Mouse (Mus musculus) heart, adult 2 months (tissue): ENCODE results near the gene Hes2.

ENCODE experiments used
- CTCF ChIP-seq: fragments of 200-600 bp; IDR thresholded peaks from 2 replicates; pipeline ENCODE4 v1.8.1; 2022; ENCODE audit warnings: antibody characterized with exemption, mild to moderate bottlenecking, moderate library complexity
- EP300 ChIP-seq: fragments of 200-500 bp; IDR thresholded peaks from 2 replicates; pipeline ENCODE4 v1.6.1; 2011; ENCODE audit warnings: low read depth, low read length, control low read depth; ENCODE audit not compliant: insufficient read depth

DNA sequence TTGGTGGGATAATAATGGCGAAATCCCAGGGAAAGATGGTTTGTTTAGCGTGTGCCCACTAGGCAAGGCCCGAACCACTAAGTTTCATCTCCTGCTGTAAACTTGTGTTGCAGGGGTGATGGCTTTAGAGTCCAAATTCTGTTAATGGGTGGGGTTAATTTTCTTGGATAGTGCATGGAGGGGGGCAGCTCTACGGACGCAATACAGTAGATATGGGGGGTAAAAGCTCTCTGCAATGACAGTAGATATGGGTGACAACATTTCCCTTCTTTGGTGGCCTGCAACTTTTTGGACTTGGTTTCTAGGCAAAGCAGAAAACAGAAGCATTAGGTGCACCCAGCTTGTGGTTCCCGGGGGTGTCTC lies 18.5 kb downstream of the Hes2 start:
- TF ChIP-seq CTCF (no peak), EP300 (no peak)
